Mouse (Mus musculus) erythroblast, embryonic 14.5 days (primary cell): Measurements from ENCODE around the gene Olfr193.
"Not testable (repeated sequence)": the region's sequence is repeated elsewhere in the genome, so short reads cannot be mapped to it uniquely, and the experiment has no call there.

Experiments used
- GATA1 ChIP-seq: IDR thresholded peaks from 2 replicates; pipeline ENCODE4 v1.6.1; 2012; ENCODE audit warnings: low read length, inconsistent platforms, mixed read lengths
- TAL1 ChIP-seq: IDR thresholded peaks from 3 replicates; pipeline ENCODE4 v1.6.1; 2012; ENCODE audit warnings: low read length, inconsistent platforms, mixed read lengths

DNA sequence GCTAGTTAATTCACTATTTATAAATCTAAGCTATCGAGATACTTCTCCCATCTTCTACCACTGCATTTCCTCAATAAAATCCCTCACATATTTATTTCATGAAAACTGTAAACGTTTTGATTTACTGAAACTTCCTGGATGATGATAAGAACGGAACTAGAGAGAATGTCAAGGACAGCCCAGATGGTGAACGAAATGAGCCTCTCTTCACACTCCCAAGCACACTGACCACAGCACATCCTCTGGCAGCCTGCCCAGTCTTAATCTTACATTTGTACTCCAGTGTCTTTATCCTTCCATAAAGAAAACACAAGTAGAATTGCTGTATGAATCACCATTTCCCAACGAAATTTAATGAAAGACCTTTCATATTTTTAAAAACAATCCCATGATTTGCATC lies 3.2 kb downstream of the Olfr193 start:
- not testable (repeated sequence) for TF ChIP-seq GATA1, TAL1
